Mouse (Mus musculus) lung, embryonic 16.5 days (tissue): Measurements from ENCODE around the gene Mpp6. TPM values are rescaled to one million over a fixed set of nuclear protein-coding genes. Genes with fewer than 3 reads are reported as not detected.

Experiments
- polyA plus RNA-seq: library from polyadenylated mRNA; unstranded; fragments of >200 nt; fragmentation: Nextera tagmentation; extraction: Ambion mirVana; gene quantifications from 2 replicates; pipeline ENCODE4 v1.2.1, GENCODE M21; 2015

The Mpp6 gene
- polyA plus RNA-seq, 1 experiment from 2014 or later: 52.7 TPM

Other genes with a start within 250 kb of the Mpp6 start
- gene Gsdme, start 153.6 kb downstream of the Mpp6 start, polyA plus RNA-seq: 31.7 and 32.0 TPM in 2 replicates